Mouse (Mus musculus): ENCODE results near the gene Sptssb.

The Sptssb gene

GRCm38 (mm10) chr3:69829532-69829931, 30.2 kb downstream of the Sptssb start:
- DNase-seq (ENCODE audit: low spot score), result no peak

GRCm38 (mm10) chr3:69824536-69824935, 35.2 kb downstream of the Sptssb start:
- DNase-seq (ENCODE audit: low spot score), result no peak

- DNase-seq (ENCODE audit: low spot score), result no peak
Measured at GRCm38 (mm10) chr3:69820614-69821013, 39.1 kb downstream of the Sptssb start.

GRCm38 (mm10) chr3:69819851-69820200, 39.9 kb downstream of the Sptssb start:
- DNase-seq (ENCODE audit: low spot score), result no peak

- no peak for DNase-seq (ENCODE audit: low spot score)
Measured at GRCm38 (mm10) chr3:69819146-69819850, 40.4 kb downstream of the Sptssb start.

- no peak for DNase-seq (ENCODE audit: low spot score)
Measured at GRCm38 (mm10) chr3:69818466-69818865, 41.3 kb downstream of the Sptssb start.

- DNase-seq (ENCODE audit: low spot score), result no peak
Measured at GRCm38 (mm10) chr3:69816547-69816946, 43.2 kb downstream of the Sptssb start.

- DNase-seq (ENCODE audit: low spot score), result no peak
Measured at GRCm38 (mm10) chr3:69813005-69813695, 46.6 kb downstream of the Sptssb start.

- DNase-seq (ENCODE audit: low spot score), result no peak
Measured at GRCm38 (mm10) chr3:69812442-69812841, 47.3 kb downstream of the Sptssb start.

- no peak for DNase-seq (ENCODE audit: low spot score)
Measured at GRCm38 (mm10) chr3:69808479-69808878, 51.3 kb downstream of the Sptssb start.

GRCm38 (mm10) chr3:69803137-69803536, 56.6 kb downstream of the Sptssb start:
- DNase-seq (ENCODE audit: low spot score), result no peak

GRCm38 (mm10) chr3:69800829-69801384, 58.8 kb downstream of the Sptssb start:
- no peak for DNase-seq (ENCODE audit: low spot score)

- no peak for DNase-seq (ENCODE audit: low spot score)
Measured at GRCm38 (mm10) chr3:69799096-69799495, 60.6 kb downstream of the Sptssb start.

GRCm38 (mm10) chr3:69797969-69798368, 61.8 kb downstream of the Sptssb start:
- no peak for DNase-seq (ENCODE audit: low spot score)

GRCm38 (mm10) chr3:69797533-69797932, 62.2 kb downstream of the Sptssb start:
- DNase-seq (ENCODE audit: low spot score), result no peak

- DNase-seq (ENCODE audit: low spot score), result no peak
Measured at GRCm38 (mm10) chr3:69792823-69793417, 66.8 kb downstream of the Sptssb start.

- no peak for DNase-seq (ENCODE audit: low spot score)
Measured at GRCm38 (mm10) chr3:69779246-69779796, 80.4 kb downstream of the Sptssb start.

- no peak for DNase-seq (ENCODE audit: low spot score)
Measured at GRCm38 (mm10) chr3:69773356-69773755, 86.4 kb downstream of the Sptssb start.
